Mouse (Mus musculus): ENCODE data around the gene Luc7l. TPM values are rescaled to one million over a fixed set of nuclear protein-coding genes. Genes with fewer than 3 reads are reported as not detected.
A peak's percentile ranks its signal among the peaks of the same experiment; 100 is the strongest.
"Not testable (repeated sequence)": the region's sequence is repeated elsewhere in the genome, so short reads cannot be mapped to it uniquely, and the experiment has no call there.

Gene Luc7l
- total RNA-seq, 4 experiments from 2014 or later, result 72.2 to 78.2 (median 75.6) TPM

DNA sequence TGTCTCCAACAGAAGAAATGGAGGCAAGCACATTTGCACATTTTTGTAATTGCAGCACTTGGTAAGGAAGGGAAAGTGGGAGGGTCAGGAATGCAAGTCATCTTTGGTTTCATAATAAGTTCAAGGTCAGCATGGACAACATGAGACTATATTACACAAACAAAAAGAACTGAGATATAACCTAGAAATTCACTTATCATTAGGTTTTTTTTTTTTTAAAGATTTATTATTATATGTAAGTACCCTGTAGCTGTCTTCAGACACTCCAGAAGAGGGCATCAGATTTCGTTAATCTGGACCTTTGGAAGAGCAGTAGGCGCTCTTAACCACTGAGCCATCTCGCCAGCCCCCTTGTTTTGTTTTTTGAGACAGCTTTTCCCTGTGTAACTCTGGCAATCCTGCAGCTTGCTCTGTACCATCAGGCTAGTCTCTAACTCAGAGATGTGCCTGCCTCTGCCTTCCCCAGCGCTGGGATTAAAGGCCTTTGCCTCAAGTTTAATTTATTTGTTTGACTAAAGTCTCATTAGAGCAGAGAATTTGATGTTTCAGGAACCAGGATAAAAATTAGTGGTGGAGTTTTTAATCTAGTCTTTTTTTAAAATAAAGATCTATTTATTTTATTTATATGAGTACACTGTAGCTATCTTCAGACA lies 684 bp upstream of the Luc7l start:
- DNase-seq (ENCODE audit: low spot score in 2 of 2), result no peak

DNA sequence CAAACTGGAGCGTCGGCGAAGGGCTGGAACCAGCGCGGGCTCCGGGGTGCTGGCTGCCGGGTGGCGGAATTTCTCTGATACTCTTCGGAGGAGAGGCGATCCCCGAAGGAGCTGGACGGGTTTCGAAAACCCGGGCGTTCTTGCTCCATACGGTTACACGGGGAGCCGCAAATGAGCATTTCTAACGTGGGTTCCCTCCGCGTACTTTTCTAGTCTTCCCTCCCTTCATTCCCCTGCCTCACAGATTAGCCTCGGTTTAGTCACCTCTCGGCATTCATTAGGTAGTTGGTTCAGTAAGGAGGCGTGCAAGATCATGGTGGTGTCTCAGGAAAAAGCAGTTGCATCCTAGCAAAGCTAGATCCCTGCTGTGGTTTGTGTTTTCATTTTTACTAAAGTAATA lies 703 bp downstream of the Luc7l start:
- DNase-seq (ENCODE audit: low spot score in 2 of 2), result no peak

GRCm38 (mm10) chr17:26255313-26255712 lies 2.6 kb downstream of the Luc7l start:
- no peak for DNase-seq (ENCODE audit: low spot score in 2 of 2)

DNA sequence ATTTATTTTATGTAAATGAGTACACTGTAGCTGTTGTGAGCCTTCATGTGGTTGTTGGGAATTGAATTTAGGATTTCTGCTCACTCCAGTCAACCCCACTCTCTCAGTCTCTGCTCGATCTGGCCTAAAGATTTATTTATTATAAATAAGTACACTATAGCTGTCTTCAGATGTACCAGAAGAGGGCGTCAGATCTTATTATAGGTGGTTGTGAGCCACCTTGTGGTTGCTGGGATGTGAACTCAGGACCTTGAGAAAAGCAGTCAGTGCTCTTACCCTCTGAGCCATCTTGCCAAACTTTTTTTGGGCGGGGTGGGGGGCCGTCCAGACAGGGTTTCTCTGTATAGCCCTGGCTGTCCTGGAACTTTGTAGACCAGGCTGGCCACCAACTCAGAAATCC lies 9.1 kb downstream of the Luc7l start:
- no peak for DNase-seq (ENCODE audit: low spot score in 2 of 2)

- DNase-seq (ENCODE audit: low spot score in 2 of 2), result no peak
Observed at GRCm38 (mm10) chr17:26262384-26262783, 9.7 kb downstream of the Luc7l start.

- DNase-seq (ENCODE audit: low spot score in 2 of 2), result no peak
Observed at GRCm38 (mm10) chr17:26268851-26269250, 16.2 kb downstream of the Luc7l start.

- DNase-seq (ENCODE audit: low spot score in 2 of 2), result not testable (repeated sequence)
Observed at GRCm38 (mm10) chr17:26269577-26269976, 16.9 kb downstream of the Luc7l start.

- DNase-seq (ENCODE audit: low spot score in 2 of 2), result no peak
Observed at GRCm38 (mm10) chr17:26272586-26272985, 19.9 kb downstream of the Luc7l start.

DNA sequence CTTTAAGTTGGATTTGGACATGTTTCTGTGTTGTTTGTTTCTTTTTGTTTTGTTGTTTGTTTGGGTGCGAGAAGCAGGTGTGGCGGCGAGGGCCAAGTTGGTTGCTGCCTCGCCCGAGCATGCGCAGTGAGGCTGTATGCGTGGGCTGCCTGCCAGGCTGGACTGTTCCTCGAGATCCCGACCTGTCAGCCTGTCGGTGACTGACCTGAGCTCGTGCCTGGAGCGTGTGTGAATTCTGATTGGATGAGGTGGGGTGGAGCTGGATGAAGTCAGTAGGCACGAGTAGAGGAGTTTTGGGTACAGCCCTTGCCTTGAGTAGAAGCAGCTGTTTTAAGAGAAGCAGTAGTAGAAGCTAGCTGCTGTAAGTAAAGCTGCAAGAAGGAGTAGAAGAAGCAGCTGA lies 23.2 kb downstream of the Luc7l start:
- DNase-seq (ENCODE audit: low spot score in 2 of 2), result no peak

DNA sequence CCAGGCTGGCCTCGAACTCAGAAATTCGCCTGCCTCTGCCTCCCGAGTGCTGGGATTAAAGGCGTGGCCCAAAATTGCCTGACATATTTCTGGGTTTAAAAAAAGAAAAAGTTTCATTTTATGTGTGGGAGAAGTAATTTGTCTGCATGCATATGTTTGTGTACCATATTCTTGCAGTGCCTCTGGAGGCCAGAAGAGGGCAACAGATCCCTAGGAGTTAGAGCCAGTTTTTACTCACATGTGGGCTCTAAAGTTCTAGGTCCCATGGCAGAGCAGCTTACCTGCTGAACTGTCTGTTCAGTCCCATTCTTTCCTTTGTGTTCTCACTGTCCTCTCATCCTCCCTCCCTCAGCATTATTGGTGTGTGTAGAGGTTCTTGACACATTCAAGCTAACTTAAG lies 24.0 kb downstream of the Luc7l start:
- DNase-seq (ENCODE audit: low spot score in 2 of 2), result no peak

GRCm38 (mm10) chr17:26286199-26286955 lies 33.7 kb downstream of the Luc7l start:
- DNase-seq (ENCODE audit: low spot score in 2 of 2), result no peak

- DNase-seq (ENCODE audit: low spot score in 2 of 2), result no peak
Observed at GRCm38 (mm10) chr17:26289475-26289874, 36.8 kb downstream of the Luc7l start.

- not testable (repeated sequence) for DNase-seq (ENCODE audit: low spot score in 2 of 2)
Observed at GRCm38 (mm10) chr17:26298318-26298717, 45.6 kb downstream of the Luc7l start.

- DNase-seq (ENCODE audit: low spot score in 2 of 2), result peak; percentile 39 to 60
Observed at GRCm38 (mm10) chr17:26314291-26314690, 61.6 kb downstream of the Luc7l start.

DNA sequence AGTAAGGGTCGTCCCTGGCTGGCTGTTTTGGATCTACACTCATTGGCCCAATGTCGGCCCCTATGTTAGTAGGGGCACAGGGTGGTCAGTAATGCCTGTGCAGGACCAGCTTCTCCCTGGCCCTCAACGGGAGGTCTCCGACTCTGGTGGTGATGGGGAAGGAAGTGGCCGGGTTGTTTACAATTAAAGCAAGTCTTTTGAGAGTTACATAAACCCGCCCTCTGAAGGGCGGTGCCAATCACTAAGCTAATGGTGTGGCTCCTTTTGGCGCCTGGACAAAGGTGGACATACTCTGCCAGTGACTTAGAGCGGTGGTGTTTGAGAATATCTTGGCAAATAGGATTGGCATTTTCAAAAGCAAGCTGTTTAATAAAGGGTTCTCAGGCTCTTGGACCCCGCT lies 62.8 kb downstream of the Luc7l start:
- no peak for DNase-seq (ENCODE audit: low spot score in 2 of 2)

GRCm38 (mm10) chr17:26318441-26318840 lies 65.7 kb downstream of the Luc7l start:
- DNase-seq (ENCODE audit: low spot score in 2 of 2), result no peak

Other genes with a start within 250 kb of the Luc7l start
- 10 to 100 TPM; 89.1 to 97.8 (median 95.8) TPM for gene Rab11fip3, start 183.3 kb upstream of the Luc7l start, total RNA-seq (2022)
- gene Decr2, start 162.6 kb upstream of the Luc7l start, total RNA-seq (2022), result 10 to 100 TPM; 29.1 to 35.8 (median 31.0) TPM
- 1 to 10 TPM; 2.9 to 5.5 (median 4.6) TPM for gene Nme4, start 157.3 kb upstream of the Luc7l start, total RNA-seq (2022)
- 10 to 100 TPM; 13.0 to 16.3 (median 15.4) TPM for gene Tmem8, start 139.6 kb upstream of the Luc7l start, total RNA-seq (2022)
- gene Mrpl28, start 129.4 kb upstream of the Luc7l start, total RNA-seq (2022), result 10 to 100 TPM; 61.0 to 74.7 (median 62.8) TPM
- gene Axin1, start 114.2 kb upstream of the Luc7l start, total RNA-seq (2022), result 10 to 100 TPM; 24.6 to 30.3 (median 28.2) TPM
- under 1 TPM; 0.37 to 0.57 (median 0.46) TPM for gene Pdia2, start 53.8 kb upstream of the Luc7l start, total RNA-seq (2022)
- gene Rgs11, start 49.9 kb upstream of the Luc7l start, total RNA-seq (2022), result 10 to 100 TPM; 34.5 to 49.5 (median 46.8) TPM
- 10 to 100 TPM; 86.9 to 98.2 (median 93.2) TPM for gene Arhgdig, start 45.1 kb upstream of the Luc7l start, total RNA-seq (2022)
- gene Fam234a, start 8.7 kb upstream of the Luc7l start, total RNA-seq (2022), result 10 to 100 TPM; 21.9 to 23.3 (median 22.3) TPM
- gene Neurl1b, start 161.9 kb downstream of the Luc7l start, total RNA-seq (2022), result 10 to 100 TPM; 64.2 to 73.4 (median 69.1) TPM

Data from left cerebral cortex, adult 8-10 months (tissue).